Mouse (Mus musculus) left cerebral cortex, postnatal 36 days (tissue): ENCODE measurements around the gene Cpn1. TPM values are rescaled to one million over a fixed set of nuclear protein-coding genes. Genes with fewer than 3 reads are reported as not detected.

ENCODE experiments used
- DNase-seq, 2 experiments: peaks; one replicate each; pipeline ENCODE4 v3.0.0; 2021 to 2022; ENCODE audit warnings: low spot score in 2 of 2, mixed read lengths in 1 of 2
- intact Hi-C: fragments of 180-260 bp; cut with DNase I; formaldehyde crosslinking; loops from one replicate; pipeline ENCODE4 v1.15.1; 2025
- total RNA-seq, 2 experiments: library from RNA; stranded (reverse); gene quantifications; 2 replicates each; pipeline ENCODE4 v1.2.3; 2021

Cpn1 gene
- under 1 TPM; 0.17 to 0.48 TPM for total RNA-seq

GRCm38 (mm10) chr19:43986069-43986794, at the start of gene Cpn1:
Gene Cpn1, minus strand, starts transcription at chr19:43986556.
- intact Hi-C loops: no loop called here
- DNase-seq: no peak

- no peak for DNase-seq
- intact Hi-C loops: no loop called here
These were observed 47.0 kb upstream of the Cpn1 start for GRCm38 (mm10) chr19:44033396-44033795.

- intact Hi-C loops: no loop called here
- no peak for DNase-seq
These were observed 45.8 kb upstream of the Cpn1 start for GRCm38 (mm10) chr19:44032046-44032744.

- intact Hi-C loops: no loop called here
- DNase-seq: no peak
These were observed 43.7 kb upstream of the Cpn1 start for GRCm38 (mm10) chr19:44030024-44030423.

GRCm38 (mm10) chr19:44028972-44029371, 42.6 kb upstream of the Cpn1 start, which contains the start of gene Cyp2c23:
Gene Cyp2c23, minus strand, starts transcription at chr19:44029208.
- no peak for DNase-seq
- intact Hi-C loops: no loop called here

GRCm38 (mm10) chr19:44026956-44027530, 40.7 kb upstream of the Cpn1 start:
- DNase-seq: no peak

GRCm38 (mm10) chr19:44024921-44025585, 38.7 kb upstream of the Cpn1 start:
- DNase-seq: no peak
- intact Hi-C loops: no loop called here

More at GRCm38 (mm10) chr19:44026956-44027530, 40.7 kb upstream of the Cpn1 start:
- intact Hi-C loops: no loop called here

GRCm38 (mm10) chr19:44023066-44023465, 36.7 kb upstream of the Cpn1 start:
- no peak for DNase-seq
- intact Hi-C loops: no loop called here

- DNase-seq: no peak
- intact Hi-C loops: no loop called here
These were observed 35.1 kb upstream of the Cpn1 start for GRCm38 (mm10) chr19:44021502-44021901.

GRCm38 (mm10) chr19:44019739-44020138, 33.4 kb upstream of the Cpn1 start:
- no peak for DNase-seq
- intact Hi-C loops: no loop called here

- DNase-seq: no peak
- intact Hi-C loops: no loop called here
These were observed 27.5 kb upstream of the Cpn1 start for GRCm38 (mm10) chr19:44013862-44014261.

GRCm38 (mm10) chr19:44008784-44009183, 22.4 kb upstream of the Cpn1 start:
- DNase-seq: no peak
- intact Hi-C loops: loop anchor here (5.0 kb wide), 1 partner anchor 36 kb away; no protein-coding TSS in a partner anchor

GRCm38 (mm10) chr19:44007186-44007585, 20.8 kb upstream of the Cpn1 start:
- intact Hi-C loops: loop anchor here (5.0 kb wide), 1 partner anchor 35 kb away; no protein-coding TSS in a partner anchor
- peak; percentile 22 to 31 for DNase-seq

GRCm38 (mm10) chr19:44005025-44005424, 18.7 kb upstream of the Cpn1 start:
- intact Hi-C loops: loop anchor here (5.0 kb wide), 1 partner anchor 33 kb away; no protein-coding TSS in a partner anchor
- no peak for DNase-seq

- intact Hi-C loops: no loop called here
- DNase-seq: no peak
These were observed 17.9 kb upstream of the Cpn1 start for GRCm38 (mm10) chr19:44004261-44004660.

GRCm38 (mm10) chr19:44000720-44001119, 14.4 kb upstream of the Cpn1 start:
- intact Hi-C loops: no loop called here
- DNase-seq: no peak

- intact Hi-C loops: no loop called here
- no peak for DNase-seq
These were observed 13.7 kb upstream of the Cpn1 start for GRCm38 (mm10) chr19:44000061-44000460.

- intact Hi-C loops: no loop called here
- no peak for DNase-seq
These were observed 12.6 kb upstream of the Cpn1 start for GRCm38 (mm10) chr19:43998802-43999527.

- intact Hi-C loops: no loop called here
- DNase-seq: peak; percentile 56 to 65
These were observed 11.7 kb upstream of the Cpn1 start for GRCm38 (mm10) chr19:43998101-43998500.
